Mouse (Mus musculus) limb, embryonic 14.5 days (tissue): ENCODE results near the gene Dnah7c. TPM values are rescaled to one million over a fixed set of nuclear protein-coding genes. Genes with fewer than 3 reads are reported as not detected.

Experiments
- ATAC-seq: fragments of 200-750 bp; cut with Nextera tagmentation; 2 replicates; pipeline ENCODE4 v1.8.0; 2017; ENCODE audit warnings: low read depth, moderate number of reproducible peaks, moderate TSS enrichment; ENCODE audit not compliant: low FRiP score
- DNase-seq: peaks from one replicate; pipeline ENCODE4 v3.0.0-alpha.2; 2015; ENCODE audit warnings: low spot score
- H3K27ac ChIP-seq: fragments of 300-500 bp; sonication (generic); replicated peaks from 2 replicates; pipeline ENCODE4 v1.5.1; 2014; ENCODE audit warnings: low read depth, mild to moderate bottlenecking, low read length, moderate library complexity, mixed read lengths
- H3K27me3 ChIP-seq: fragments of 300-500 bp; sonication (generic); 2 replicates; pipeline ENCODE4 v1.6.1; 2014; ENCODE audit warnings: low read length, mixed read lengths; ENCODE audit not compliant: control insufficient read depth, insufficient read depth
- H3K36me3 ChIP-seq: fragments of 300-500 bp; sonication (generic); 2 replicates; pipeline ENCODE4 v1.6.1; 2014; ENCODE audit warnings: mild to moderate bottlenecking, low read length, moderate library complexity, mixed read lengths; ENCODE audit not compliant: control insufficient read depth, insufficient read depth
- H3K4me1 ChIP-seq: fragments of 300-500 bp; sonication (generic); 2 replicates; pipeline ENCODE4 v1.6.1; 2014; ENCODE audit warnings: antibody characterized with exemption, low read length, mixed read lengths; ENCODE audit not compliant: control insufficient read depth, insufficient read depth
- H3K4me2 ChIP-seq: fragments of 300-500 bp; sonication (generic); replicated peaks from 2 replicates; pipeline ENCODE4 v1.6.1; 2014; ENCODE audit warnings: low read depth, mild to moderate bottlenecking, low read length, moderate library complexity; ENCODE audit not compliant: severe bottlenecking
- H3K4me3 ChIP-seq: fragments of 300-500 bp; sonication (generic); replicated peaks from 2 replicates; pipeline ENCODE4 v1.5.1; 2014; ENCODE audit warnings: low read length
- H3K9ac ChIP-seq: fragments of 300-500 bp; sonication (generic); 2 replicates; pipeline ENCODE4 v1.6.1; 2014; ENCODE audit warnings: mild to moderate bottlenecking, low read depth, low read length, moderate library complexity; ENCODE audit not compliant: severe bottlenecking
- H3K9me3 ChIP-seq: fragments of 300-500 bp; sonication (generic); 2 replicates; pipeline ENCODE4 v1.6.1; 2016; ENCODE audit warnings: low read length; ENCODE audit not compliant: control insufficient read depth
- POLR2A ChIP-seq: fragments of 200-500 bp; IDR thresholded peaks from 2 replicates; pipeline ENCODE4 v1.8.0; 2012; ENCODE audit warnings: inconsistent platforms, mild to moderate bottlenecking, moderate library complexity, borderline replicate concordance; ENCODE audit not compliant: insufficient read depth, insufficient read length; ENCODE audit errors: extremely low read depth
- WGBS: fragments of 180-500 bp; shearing (Covaris S2); extraction: QIAGEN DNeasy Blood & Tissue Kit; methylation state at CpG from one replicate; pipeline ENCODE4 v1.1.7; 2014; 5-methylcytosine and 5-hydroxymethylcytosine counted together
- polyA plus RNA-seq, 2 experiments: library from polyadenylated mRNA; depleted of rRNA in 1 of 2; stranded (reverse) in 1 of 2; unstranded in 1 of 2; fragments of >200 nt; fragmentation: Nextera tagmentation in 1 of 2; extraction: Ambion mirVana in 1 of 2; gene quantifications; 2 replicates each; pipeline versions ENCODE4 v1.2.1 to v1.2.3; 2012 to 2014

Dnah7c gene
- polyA plus RNA-seq, 2 experiments = 0.07 to 0.09 TPM

GRCm38 (mm10) chr1:46831927-46832326, 406.5 kb downstream of the Dnah7c start:
- H3K4me1 ChIP-seq = no peaks in the 10 kb centered on the region
- DNase-seq (no peak), ATAC-seq (no peak)
- no peaks in the 10 kb centered on the region for H3K9me3 ChIP-seq
- no peak overlapping the region for H3K4me2 ChIP-seq
- TF ChIP-seq POLR2A = no peak
- H3K27me3 ChIP-seq = no peaks in the 10 kb centered on the region
- H3K27ac ChIP-seq = no peak overlapping the region
- H3K36me3 ChIP-seq = peaks cover 28% of the 10 kb centered on the region
- 88% methylated on average over 5 of the region's 5 CpGs for WGBS
- no peak overlapping the region for H3K9ac ChIP-seq
- H3K4me3 ChIP-seq = no peak overlapping the region

- H3K9ac ChIP-seq = no peak overlapping the region
- H3K4me1 ChIP-seq = no peaks in the 10 kb centered on the region
- 27% methylated on average over 4 of the region's 4 CpGs for WGBS
- DNase-seq (no peak), ATAC-seq (no peak)
- H3K4me2 ChIP-seq = no peak overlapping the region
- H3K27me3 ChIP-seq = no peaks in the 10 kb centered on the region
- no peaks in the 10 kb centered on the region for H3K36me3 ChIP-seq
- no peak overlapping the region for H3K4me3 ChIP-seq
- no peaks in the 10 kb centered on the region for H3K9me3 ChIP-seq
- no peak overlapping the region for H3K27ac ChIP-seq
- TF ChIP-seq POLR2A = no peak
These were observed 418.0 kb downstream of the Dnah7c start for GRCm38 (mm10) chr1:46843406-46843805.

GRCm38 (mm10) chr1:46844281-46844680, 418.9 kb downstream of the Dnah7c start:
- ATAC-seq (no peak), DNase-seq (no peak)
- TF ChIP-seq POLR2A = no peak
- Histone ChIP-seq H3K4me3 (no peak overlapping the region), H3K4me1 (no peaks in the 10 kb centered on the region), H3K4me2 (no peak overlapping the region), H3K36me3 (no peaks in the 10 kb centered on the region), H3K9ac (no peak overlapping the region), H3K27ac (no peak overlapping the region), H3K27me3 (no peaks in the 10 kb centered on the region), H3K9me3 (no peaks in the 10 kb centered on the region)
- 83% methylated on average over 2 of the region's 2 CpGs for WGBS

- no peaks in the 10 kb centered on the region for H3K27me3 ChIP-seq
- no peaks in the 10 kb centered on the region for H3K9me3 ChIP-seq
- peaks cover 4% of the 10 kb centered on the region; the same call in 1 of the 2 replicates for H3K4me1 ChIP-seq
- no peak overlapping the region for H3K27ac ChIP-seq
- no peak for ATAC-seq
- DNase-seq = no peak
- WGBS = 37% methylated on average over 5 of the region's 5 CpGs
- no peak overlapping the region for H3K4me2 ChIP-seq
- H3K36me3 ChIP-seq = no peaks in the 10 kb centered on the region
- no peak overlapping the region for H3K4me3 ChIP-seq
- H3K9ac ChIP-seq = no peak overlapping the region
- no peak for TF ChIP-seq POLR2A
These were observed 419.8 kb downstream of the Dnah7c start for GRCm38 (mm10) chr1:46845221-46845620.

- H3K4me2 ChIP-seq = no peak overlapping the region
- DNase-seq (peak; percentile 90), ATAC-seq (no peak)
- H3K36me3 ChIP-seq = no peaks in the 10 kb centered on the region
- peaks cover 19% of the 10 kb centered on the region for H3K4me1 ChIP-seq
- no peaks in the 10 kb centered on the region for H3K9me3 ChIP-seq
- 63% methylated on average over 1 of the region's 1 CpGs for WGBS
- TF ChIP-seq POLR2A = no peak
- H3K4me3 ChIP-seq = no peak overlapping the region
- no peaks in the 10 kb centered on the region for H3K27me3 ChIP-seq
- H3K9ac ChIP-seq = no peak overlapping the region
- no peak overlapping the region for H3K27ac ChIP-seq
These were observed 424.4 kb downstream of the Dnah7c start for GRCm38 (mm10) chr1:46849758-46850157.

- Histone ChIP-seq H3K4me2 (peak overlapping the region; percentile 68), H3K36me3 (no peaks in the 10 kb centered on the region), H3K27ac (0 out of 2 replicates have a peak overlapping the region, but pooled peaks have one; percentile 19)
These were observed 426.2 kb downstream of the Dnah7c start for GRCm38 (mm10) chr1:46851586-46851985.

More at GRCm38 (mm10) chr1:46851586-46851985, 426.2 kb downstream of the Dnah7c start:
- no peaks in the 10 kb centered on the region for H3K9me3 ChIP-seq
- no peaks in the 10 kb centered on the region for H3K27me3 ChIP-seq
- WGBS = 48% methylated on average over 4 of the region's 4 CpGs
- ATAC-seq = no peak
- H3K4me1 ChIP-seq = peaks cover 20% of the 10 kb centered on the region
- no peak for TF ChIP-seq POLR2A
- peak overlapping the region; percentile 91 for H3K4me3 ChIP-seq
- H3K9ac ChIP-seq = no peak overlapping the region
- DNase-seq = no peak
